Mouse (Mus musculus) midbrain, embryonic 11.5 days (tissue): Measurements from ENCODE around the gene Usp15. TPM values are rescaled to one million over a fixed set of nuclear protein-coding genes. Genes with fewer than 3 reads are reported as not detected.

Source experiments
- ATAC-seq: fragments of 200-750 bp; cut with Nextera tagmentation; 2 replicates; pipeline ENCODE4 v1.8.0; 2017; ENCODE audit warnings: moderate TSS enrichment, moderate library complexity; ENCODE audit not compliant: low FRiP score
- DNase-seq: peaks from one replicate; pipeline ENCODE4 v3.0.0; 2015; ENCODE audit warnings: low spot score; ENCODE audit errors: missing footprints
- H3K27ac ChIP-seq: fragments of 300-500 bp; sonication (generic); 2 replicates; pipeline ENCODE4 v1.5.1; 2014; ENCODE audit warnings: low read depth, low read length
- H3K27me3 ChIP-seq: fragments of 300-500 bp; sonication (generic); 2 replicates; pipeline ENCODE4 v1.6.1; 2014; ENCODE audit warnings: mild to moderate bottlenecking, low read length, moderate library complexity, mixed read lengths; ENCODE audit not compliant: control insufficient read depth, insufficient read depth
- H3K36me3 ChIP-seq: fragments of 300-500 bp; sonication (generic); 2 replicates; pipeline ENCODE4 v1.6.1; 2014; ENCODE audit warnings: mild to moderate bottlenecking, low read length, moderate library complexity, mixed read lengths; ENCODE audit not compliant: control insufficient read depth, insufficient read depth
- H3K4me1 ChIP-seq: fragments of 300-500 bp; sonication (generic); 2 replicates; pipeline ENCODE4 v1.6.1; 2014; ENCODE audit warnings: low read length; ENCODE audit not compliant: control insufficient read depth, insufficient read depth
- H3K4me2 ChIP-seq: fragments of 300-500 bp; sonication (generic); 2 replicates; pipeline ENCODE4 v1.6.1; 2014; ENCODE audit warnings: mild to moderate bottlenecking, moderate library complexity
- H3K4me3 ChIP-seq: fragments of 300-500 bp; sonication (generic); 2 replicates; pipeline ENCODE4 v1.5.1; 2014; ENCODE audit warnings: low read depth, low read length
- H3K9ac ChIP-seq: fragments of 300-500 bp; sonication (generic); 2 replicates; pipeline ENCODE4 v1.6.1; 2014; ENCODE audit warnings: low read length
- H3K9me3 ChIP-seq: fragments of 300-500 bp; sonication (generic); 2 replicates; pipeline ENCODE4 v1.6.1; 2016; ENCODE audit warnings: low read length; ENCODE audit not compliant: control insufficient read depth
- WGBS: fragments of 180-500 bp; shearing (Covaris S2); extraction: QIAGEN DNeasy Blood & Tissue Kit; methylation state at CpG from one replicate; pipeline ENCODE4 v1.1.7; 2014; 5-methylcytosine and 5-hydroxymethylcytosine counted together
- polyA plus RNA-seq: library from polyadenylated mRNA; unstranded; fragments of >200 nt; fragmentation: Nextera tagmentation; extraction: Ambion mirVana; gene quantifications from 2 replicates; pipeline ENCODE4 v1.2.1, GENCODE M21; 2014

The Usp15 gene
- polyA plus RNA-seq, 1 experiment from 2014 or later: 73.4 TPM

- H3K9ac ChIP-seq: no peak overlapping the region
- H3K4me3 ChIP-seq: no peak overlapping the region
- H3K9me3 ChIP-seq: no peaks in the 10 kb centered on the region
- DNase-seq (no peak), ATAC-seq (no peak)
- no peak overlapping the region for H3K27ac ChIP-seq
- no peaks in the 10 kb centered on the region for H3K36me3 ChIP-seq
- H3K4me2 ChIP-seq: no peak overlapping the region
- no peaks in the 10 kb centered on the region for H3K27me3 ChIP-seq
- no peaks in the 10 kb centered on the region; the same call in 1 of the 2 replicates for H3K4me1 ChIP-seq
- WGBS: 86% methylated on average over 6 of the region's 6 CpGs
Observed at GRCm38 (mm10) chr10:123185907-123186306, 10.9 kb downstream of the Usp15 start.

- Histone ChIP-seq H3K4me1 (no peaks in the 10 kb centered on the region; the same call in 1 of the 2 replicates), H3K27me3 (no peaks in the 10 kb centered on the region), H3K27ac (no peak overlapping the region), H3K4me2 (no peak overlapping the region), H3K4me3 (no peak overlapping the region), H3K9me3 (no peaks in the 10 kb centered on the region), H3K9ac (no peak overlapping the region), H3K36me3 (no peaks in the 10 kb centered on the region)
- DNase-seq: no peak
- no peak for ATAC-seq
- 73% methylated on average over 2 of the region's 2 CpGs for WGBS
Observed at GRCm38 (mm10) chr10:123183743-123184142, 13.1 kb downstream of the Usp15 start.

- no peak overlapping the region for H3K27ac ChIP-seq
- H3K9me3 ChIP-seq: no peaks in the 10 kb centered on the region
- no peaks in the 10 kb centered on the region for H3K27me3 ChIP-seq
- H3K4me1 ChIP-seq: no peaks in the 10 kb centered on the region; the same call in 1 of the 2 replicates
- H3K36me3 ChIP-seq: peaks cover 4% of the 10 kb centered on the region; the same call in 1 of the 2 replicates
- H3K4me3 ChIP-seq: no peak overlapping the region
- ATAC-seq: no peak
- 67% methylated on average over 7 of the region's 7 CpGs for WGBS
- no peak for DNase-seq
- no peak overlapping the region for H3K4me2 ChIP-seq
- no peak overlapping the region for H3K9ac ChIP-seq
Observed at GRCm38 (mm10) chr10:123183243-123183642, 13.6 kb downstream of the Usp15 start.

- 88% methylated on average over 3 of the region's 3 CpGs for WGBS
- H3K27ac ChIP-seq: no peak overlapping the region
- H3K4me3 ChIP-seq: no peak overlapping the region
- no peaks in the 10 kb centered on the region for H3K27me3 ChIP-seq
- H3K36me3 ChIP-seq: peaks cover 4% of the 10 kb centered on the region; the same call in 1 of the 2 replicates
- no peak for DNase-seq
- H3K9ac ChIP-seq: no peak overlapping the region
- H3K4me2 ChIP-seq: no peak overlapping the region
- H3K4me1 ChIP-seq: no peaks in the 10 kb centered on the region
- no peak for ATAC-seq
- no peaks in the 10 kb centered on the region for H3K9me3 ChIP-seq
Observed at GRCm38 (mm10) chr10:123182391-123182790, 14.4 kb downstream of the Usp15 start.

GRCm38 (mm10) chr10:123175771-123176170, 21.0 kb downstream of the Usp15 start:
- DNase-seq: no peak
- H3K9me3 ChIP-seq: no peaks in the 10 kb centered on the region
- no peaks in the 10 kb centered on the region for H3K27me3 ChIP-seq
- peaks cover 4% of the 10 kb centered on the region; the same call in 1 of the 2 replicates for H3K36me3 ChIP-seq
- no peak overlapping the region for H3K27ac ChIP-seq
- no peak overlapping the region for H3K4me3 ChIP-seq
- peak; percentile 52; the same call in 1 of the 2 replicates for ATAC-seq
- H3K4me2 ChIP-seq: no peak overlapping the region
- no peaks in the 10 kb centered on the region for H3K4me1 ChIP-seq
- H3K9ac ChIP-seq: no peak overlapping the region
- 78% methylated on average over 4 of the region's 4 CpGs for WGBS

- Histone ChIP-seq H3K4me2 (no peak overlapping the region), H3K27me3 (no peaks in the 10 kb centered on the region), H3K9me3 (no peaks in the 10 kb centered on the region), H3K27ac (no peak overlapping the region), H3K36me3 (peaks cover 8% of the 10 kb centered on the region; the same call in 1 of the 2 replicates), H3K4me1 (no peaks in the 10 kb centered on the region), H3K9ac (no peak overlapping the region), H3K4me3 (no peak overlapping the region)
- ATAC-seq (no peak), DNase-seq (no peak)
- 90% methylated on average over 6 of the region's 6 CpGs for WGBS
Observed at GRCm38 (mm10) chr10:123170898-123171297, 25.9 kb downstream of the Usp15 start.

- Histone ChIP-seq H3K4me2 (no peak overlapping the region), H3K9ac (no peak overlapping the region), H3K36me3 (peaks cover 8% of the 10 kb centered on the region; the same call in 1 of the 2 replicates), H3K27ac (no peak overlapping the region), H3K9me3 (no peaks in the 10 kb centered on the region), H3K4me1 (no peaks in the 10 kb centered on the region), H3K4me3 (no peak overlapping the region), H3K27me3 (no peaks in the 10 kb centered on the region)
- WGBS: 94% methylated on average over 3 of the region's 3 CpGs
- ATAC-seq (no peak), DNase-seq (no peak)
Observed at GRCm38 (mm10) chr10:123165542-123165941, 31.3 kb downstream of the Usp15 start.

- no peaks in the 10 kb centered on the region for H3K4me1 ChIP-seq
- no peaks in the 10 kb centered on the region; the same call in 1 of the 2 replicates for H3K36me3 ChIP-seq
- H3K4me2 ChIP-seq: no peak overlapping the region
- no peak overlapping the region for H3K27ac ChIP-seq
- no peaks in the 10 kb centered on the region for H3K27me3 ChIP-seq
- no peak for DNase-seq
- no peaks in the 10 kb centered on the region for H3K9me3 ChIP-seq
- no peak for ATAC-seq
- no peak overlapping the region for H3K9ac ChIP-seq
- no peak overlapping the region for H3K4me3 ChIP-seq
- 78% methylated on average over 6 of the region's 6 CpGs for WGBS
Observed at GRCm38 (mm10) chr10:123160508-123160907, 36.3 kb downstream of the Usp15 start.

- H3K4me1 ChIP-seq: no peaks in the 10 kb centered on the region
- no peak overlapping the region for H3K4me2 ChIP-seq
- no peaks in the 10 kb centered on the region; the same call in 1 of the 2 replicates for H3K36me3 ChIP-seq
- no peaks in the 10 kb centered on the region for H3K27me3 ChIP-seq
- no peak overlapping the region for H3K4me3 ChIP-seq
- H3K9ac ChIP-seq: no peak overlapping the region
- H3K27ac ChIP-seq: no peak overlapping the region
- WGBS: 91% methylated on average over 7 of the region's 7 CpGs
- H3K9me3 ChIP-seq: no peaks in the 10 kb centered on the region
- ATAC-seq (no peak), DNase-seq (no peak)
Observed at GRCm38 (mm10) chr10:123159316-123159715, 37.5 kb downstream of the Usp15 start.
